Mouse (Mus musculus): ENCODE results near the gene Vmn1r18. TPM values are rescaled to one million over a fixed set of nuclear protein-coding genes. Genes with fewer than 3 reads are reported as not detected.

The Vmn1r18 gene
- polyA plus RNA-seq, 1 experiment from 2014 or later: not detected

Other genes with a start within 250 kb of the Vmn1r18 start
- gene Vmn1r12, start 238.9 kb downstream of the Vmn1r18 start, polyA plus RNA-seq (2014; fragmentation: Nextera tagmentation; extraction: Ambion mirVana): not detected in 2 replicates
- not detected in 2 replicates for gene Vmn1r13, start 192.5 kb downstream of the Vmn1r18 start, polyA plus RNA-seq (2014; fragmentation: Nextera tagmentation; extraction: Ambion mirVana)
- not detected in 2 replicates for gene Vmn1r14, start 164.1 kb downstream of the Vmn1r18 start, polyA plus RNA-seq (2014; fragmentation: Nextera tagmentation; extraction: Ambion mirVana)
- not detected in 2 replicates for gene Vmn1r15, start 137.8 kb downstream of the Vmn1r18 start, polyA plus RNA-seq (2014; fragmentation: Nextera tagmentation; extraction: Ambion mirVana)
- not detected in 2 replicates for gene Vmn1r16, start 66.3 kb downstream of the Vmn1r18 start, polyA plus RNA-seq (2014; fragmentation: Nextera tagmentation; extraction: Ambion mirVana)
- gene Vmn1r17, start 32.1 kb downstream of the Vmn1r18 start, polyA plus RNA-seq (2014; fragmentation: Nextera tagmentation; extraction: Ambion mirVana): not detected in 2 replicates
- not detected in 2 replicates for gene Vmn1r19, start 8.0 kb upstream of the Vmn1r18 start, polyA plus RNA-seq (2014; fragmentation: Nextera tagmentation; extraction: Ambion mirVana)
- not detected in 2 replicates for gene Vmn1r20, start 33.1 kb upstream of the Vmn1r18 start, polyA plus RNA-seq (2014; fragmentation: Nextera tagmentation; extraction: Ambion mirVana)
- 6.1 and 8.2 TPM in 2 replicates for gene Ppm1k, start 139.7 kb upstream of the Vmn1r18 start, polyA plus RNA-seq (2014; fragmentation: Nextera tagmentation; extraction: Ambion mirVana)
- 1.2 and 1.7 TPM in 2 replicates for gene Herc6, start 185.2 kb upstream of the Vmn1r18 start, polyA plus RNA-seq (2014; fragmentation: Nextera tagmentation; extraction: Ambion mirVana)